Mouse (Mus musculus) adrenal gland (tissue): ENCODE measurements around the gene E030025P04Rik.

Experiments
- intact Hi-C: fragments of 180-260 bp; cut with DNase I; formaldehyde crosslinking; loops from one replicate; pipeline ENCODE4 v1.15.1; 2025

Gene E030025P04Rik

DNA sequence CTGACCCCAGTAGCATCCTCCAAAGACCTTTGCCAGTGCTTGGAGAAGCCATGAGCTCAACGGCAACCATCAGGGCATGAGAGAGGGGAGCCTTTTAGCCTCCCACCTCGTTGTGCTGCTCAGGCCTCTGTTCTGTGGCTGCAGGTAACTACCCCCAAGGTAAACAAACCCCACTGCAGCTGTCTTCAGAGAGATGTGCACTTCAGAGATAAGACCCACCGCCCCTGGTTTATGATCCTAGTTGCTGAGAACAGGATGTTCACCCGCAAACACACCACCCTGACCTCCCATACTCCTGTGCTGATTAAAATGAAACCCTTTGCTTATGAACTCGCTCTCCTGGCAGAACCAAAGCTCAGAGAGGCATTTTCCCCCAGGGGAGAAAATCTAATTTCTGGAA is 38.0 kb downstream of the E030025P04Rik start:
- intact Hi-C loops = loop anchor here (5.0 kb wide), 1 partner anchor 444 kb away; no protein-coding TSS in a partner anchor

- intact Hi-C loops = no loop called here
Observed at GRCm38 (mm10) chr11:109103386-109103785, 40.8 kb downstream of the E030025P04Rik start.

DNA sequence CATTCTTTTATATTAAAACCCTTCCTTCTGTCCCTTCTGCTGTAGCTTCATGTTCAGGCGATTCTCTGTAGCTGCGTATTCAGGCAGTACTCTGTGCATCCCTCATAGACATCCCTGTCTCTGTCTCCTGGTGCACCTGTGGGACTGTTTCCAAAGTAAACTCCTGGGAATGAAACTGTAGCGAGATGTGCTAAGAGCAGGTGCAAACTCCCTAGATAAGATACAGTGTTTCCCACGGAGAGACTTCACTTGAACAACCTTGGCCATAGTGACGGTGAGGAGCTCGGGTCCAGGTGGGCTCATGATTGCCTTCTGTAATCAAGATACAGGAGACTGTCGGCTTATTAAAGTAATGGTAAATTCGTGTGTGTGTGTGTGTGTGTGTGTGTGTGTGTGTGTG is 41.5 kb downstream of the E030025P04Rik start:
- intact Hi-C loops = no loop called here

DNA sequence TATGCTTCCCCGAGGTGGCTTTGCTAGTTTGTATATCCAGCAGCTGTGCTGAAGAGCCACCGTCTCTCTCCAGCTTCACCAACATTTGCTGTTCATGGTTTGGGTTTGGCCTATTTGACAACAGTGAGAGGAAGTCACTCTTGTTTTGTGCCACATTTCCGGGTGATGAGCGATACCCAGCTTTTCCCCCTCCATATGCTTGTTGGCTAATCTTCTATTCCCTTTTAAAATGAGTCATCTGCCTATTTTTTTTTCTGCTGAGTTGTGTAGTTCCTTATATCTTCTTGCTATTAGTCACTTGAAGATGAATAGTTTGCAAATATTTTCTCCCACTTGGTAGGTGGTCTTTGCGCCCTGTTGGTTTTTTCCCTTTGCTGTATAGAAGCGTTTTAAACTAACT is 43.9 kb downstream of the E030025P04Rik start:
- intact Hi-C loops = no loop called here

GRCm38 (mm10) chr11:109091821-109092220 is 52.3 kb downstream of the E030025P04Rik start:
- intact Hi-C loops = no loop called here
